Mouse (Mus musculus) neural tube, embryonic 11.5 days (tissue): ENCODE measurements at regions not wholly inside any gene's neighbourhood (a gene's known extent, or its start where the extent isn't known, plus 50 kb on each side); places are given as distances from the start of the nearest gene placed in this dataset.
A peak's percentile ranks its signal among the peaks of the same experiment; 100 is the strongest.

ENCODE experiments used
- ATAC-seq: fragments of 200-750 bp; cut with Nextera tagmentation; 2 replicates; pipeline ENCODE4 v1.8.0; 2017; ENCODE audit warnings: moderate number of reproducible peaks, mild to moderate bottlenecking, moderate TSS enrichment, moderate library complexity; ENCODE audit not compliant: insufficient read depth, low FRiP score, low TSS enrichment
- DNase-seq: peaks from one replicate; pipeline ENCODE4 v3.0.0-alpha.2; 2015; ENCODE audit warnings: low spot score
- H3K27ac ChIP-seq: fragments of 300-500 bp; sonication (generic); 2 replicates; pipeline ENCODE4 v1.5.1; 2014; ENCODE audit warnings: low read depth, mild to moderate bottlenecking, low read length
- H3K27me3 ChIP-seq: fragments of 300-500 bp; sonication (generic); 2 replicates; pipeline ENCODE4 v1.6.1; 2014; ENCODE audit warnings: mild to moderate bottlenecking, low read length, mixed read lengths; ENCODE audit not compliant: control insufficient read depth, insufficient read depth
- H3K36me3 ChIP-seq: fragments of 300-500 bp; sonication (generic); 2 replicates; pipeline ENCODE4 v1.6.1; 2014; ENCODE audit warnings: mild to moderate bottlenecking, low read length, moderate library complexity, mixed read lengths; ENCODE audit not compliant: control insufficient read depth, insufficient read depth
- H3K4me1 ChIP-seq: fragments of 300-500 bp; sonication (generic); 2 replicates; pipeline ENCODE4 v1.6.1; 2014; ENCODE audit warnings: low read length, mixed read lengths; ENCODE audit not compliant: control insufficient read depth, insufficient read depth
- H3K4me2 ChIP-seq: fragments of 300-500 bp; sonication (generic); 2 replicates; pipeline ENCODE4 v1.6.1; 2014; ENCODE audit warnings: low read depth, mild to moderate bottlenecking, moderate library complexity
- H3K4me3 ChIP-seq: fragments of 300-500 bp; sonication (generic); 2 replicates; pipeline ENCODE4 v1.5.1; 2014; ENCODE audit warnings: low read depth, low read length
- H3K9ac ChIP-seq: fragments of 300-500 bp; sonication (generic); 2 replicates; pipeline ENCODE4 v1.6.1; 2014; ENCODE audit warnings: mild to moderate bottlenecking, low read length
- H3K9me3 ChIP-seq: fragments of 300-500 bp; sonication (generic); 2 replicates; pipeline ENCODE4 v1.6.1; 2016; ENCODE audit warnings: low read length; ENCODE audit not compliant: control insufficient read depth
- WGBS: fragments of 180-500 bp; shearing (Covaris S2); extraction: QIAGEN DNeasy Blood & Tissue Kit; methylation state at CpG from one replicate; pipeline ENCODE4 v1.1.7; 2014; 5-methylcytosine and 5-hydroxymethylcytosine counted together

GRCm38 (mm10) chr3:10697698-10698452 lies 362.4 kb upstream of the Gm38303 start:
- no peak overlapping the region for H3K27ac ChIP-seq
- no peaks in the 10 kb centered on the region for H3K36me3 ChIP-seq
- no peaks in the 10 kb centered on the region for H3K9me3 ChIP-seq
- H3K4me2 ChIP-seq: no peak overlapping the region
- no peak overlapping the region for H3K9ac ChIP-seq
- H3K4me3 ChIP-seq: no peak overlapping the region
- WGBS: 82% methylated on average over 7 of the region's 7 CpGs
- DNase-seq: no peak
- no peak for ATAC-seq
- H3K4me1 ChIP-seq: no peaks in the 10 kb centered on the region
- no peaks in the 10 kb centered on the region for H3K27me3 ChIP-seq

- no peak for DNase-seq
- Histone ChIP-seq H3K9me3 (no peaks in the 10 kb centered on the region), H3K36me3 (no peaks in the 10 kb centered on the region), H3K9ac (no peak overlapping the region), H3K4me2 (no peak overlapping the region), H3K27me3 (no peaks in the 10 kb centered on the region), H3K4me1 (no peaks in the 10 kb centered on the region), H3K4me3 (no peak overlapping the region), H3K27ac (no peak overlapping the region)
- WGBS: 62% methylated on average over 4 of the region's 4 CpGs
- no peak; the same call in 1 of the 2 replicates for ATAC-seq
These were observed 350.0 kb upstream of the Gm38303 start for GRCm38 (mm10) chr3:10685501-10685951.

GRCm38 (mm10) chr3:10684885-10685500 lies 349.5 kb upstream of the Gm38303 start:
- DNase-seq (peak; percentile 47), ATAC-seq (peak; percentile 48; the same call in 1 of the 2 replicates)
- no peaks in the 10 kb centered on the region for H3K36me3 ChIP-seq
- H3K9ac ChIP-seq: no peak overlapping the region
- H3K27ac ChIP-seq: no peak overlapping the region
- no peak overlapping the region for H3K4me3 ChIP-seq
- no peaks in the 10 kb centered on the region for H3K27me3 ChIP-seq
- no peaks in the 10 kb centered on the region for H3K9me3 ChIP-seq
- no peak overlapping the region for H3K4me2 ChIP-seq
- WGBS: 58% methylated on average over 6 of the region's 6 CpGs
- no peaks in the 10 kb centered on the region for H3K4me1 ChIP-seq

GRCm38 (mm10) chr3:10681938-10682337 lies 346.5 kb upstream of the Gm38303 start:
- Histone ChIP-seq H3K36me3 (no peaks in the 10 kb centered on the region), H3K9me3 (no peaks in the 10 kb centered on the region), H3K4me3 (no peak overlapping the region), H3K27ac (no peak overlapping the region), H3K4me1 (no peaks in the 10 kb centered on the region), H3K9ac (no peak overlapping the region), H3K27me3 (no peaks in the 10 kb centered on the region), H3K4me2 (no peak overlapping the region)
- DNase-seq: no peak
- no peak for ATAC-seq

- H3K4me3 ChIP-seq: no peak overlapping the region
- no peak for DNase-seq
- no peak overlapping the region for H3K27ac ChIP-seq
- WGBS: 83% methylated on average over 3 of the region's 3 CpGs
- H3K27me3 ChIP-seq: no peaks in the 10 kb centered on the region
- no peaks in the 10 kb centered on the region for H3K9me3 ChIP-seq
- no peaks in the 10 kb centered on the region for H3K36me3 ChIP-seq
- no peaks in the 10 kb centered on the region for H3K4me1 ChIP-seq
- H3K4me2 ChIP-seq: no peak overlapping the region
- no peak for ATAC-seq
- no peak overlapping the region for H3K9ac ChIP-seq
These were observed 312.6 kb upstream of the Gm38303 start for GRCm38 (mm10) chr3:10647975-10648511.
